Mouse (Mus musculus) forebrain, embryonic 14.5 days (tissue): ENCODE results near the gene Cabp7. TPM values are rescaled to one million over a fixed set of nuclear protein-coding genes. Genes with fewer than 3 reads are reported as not detected.
A peak's percentile ranks its signal among the peaks of the same experiment; 100 is the strongest.

Source experiments
- ATAC-seq: fragments of 200-750 bp; cut with Nextera tagmentation; 2 replicates; pipeline ENCODE4 v1.8.0; 2017; ENCODE audit warnings: mild to moderate bottlenecking, moderate library complexity
- DNase-seq: peaks from one replicate; pipeline ENCODE4 v3.0.0-alpha.2; 2015; ENCODE audit warnings: low spot score
- H3K27ac ChIP-seq: fragments of 300-500 bp; sonication (generic); 2 replicates; pipeline ENCODE4 v1.5.1; 2014; ENCODE audit warnings: low read depth, mild to moderate bottlenecking, control low read depth, low read length, moderate library complexity
- H3K27me3 ChIP-seq: fragments of 300-500 bp; sonication (generic); replicated peaks from 2 replicates; pipeline ENCODE4 v1.6.1; 2014; ENCODE audit warnings: low read length, control low read depth, mixed read lengths; ENCODE audit not compliant: control insufficient read depth, insufficient read depth
- H3K36me3 ChIP-seq: fragments of 300-500 bp; sonication (generic); 2 replicates; pipeline ENCODE4 v1.6.1; 2014; ENCODE audit warnings: low read length, control low read depth; ENCODE audit not compliant: control insufficient read depth, insufficient read depth
- H3K4me1 ChIP-seq: fragments of 300-500 bp; sonication (generic); 2 replicates; pipeline ENCODE4 v1.6.1; 2014; ENCODE audit warnings: antibody characterized with exemption, low read length, control low read depth; ENCODE audit not compliant: control insufficient read depth, insufficient read depth
- H3K4me2 ChIP-seq: fragments of 300-500 bp; sonication (generic); 2 replicates; pipeline ENCODE4 v1.6.1; 2014; ENCODE audit warnings: mild to moderate bottlenecking, control low read depth, low read length
- H3K4me3 ChIP-seq: fragments of 300-500 bp; sonication (generic); 2 replicates; pipeline ENCODE4 v1.5.1; 2014; ENCODE audit warnings: low read depth, low read length, control low read depth
- H3K9ac ChIP-seq: fragments of 300-500 bp; sonication (generic); 2 replicates; pipeline ENCODE4 v1.6.1; 2014; ENCODE audit warnings: mild to moderate bottlenecking, low read length, control low read depth, moderate library complexity
- H3K9me3 ChIP-seq: fragments of 300-500 bp; sonication (generic); replicated peaks from 2 replicates; pipeline ENCODE4 v1.6.1; 2016; ENCODE audit warnings: low read length, control low read depth, mixed read lengths; ENCODE audit not compliant: control insufficient read depth
- WGBS: fragments of 180-500 bp; shearing (Covaris S2); extraction: QIAGEN DNeasy Blood & Tissue Kit; methylation state at CpG from one replicate; pipeline ENCODE4 v1.1.7; 2014; 5-methylcytosine and 5-hydroxymethylcytosine counted together
- polyA plus RNA-seq: library from polyadenylated mRNA; unstranded; fragments of >200 nt; fragmentation: Nextera tagmentation; extraction: Ambion mirVana; gene quantifications from 2 replicates; pipeline ENCODE4 v1.2.1, GENCODE M21; 2014

Cabp7 gene
- polyA plus RNA-seq, 1 experiment from 2014 or later = 1.5 TPM

- H3K4me1 ChIP-seq = peaks cover 5% of the 10 kb centered on the region; the same call in 1 of the 2 replicates
- peak; percentile 44; the same call in 1 of the 2 replicates for ATAC-seq
- no peak for DNase-seq
- no peaks in the 10 kb centered on the region for H3K36me3 ChIP-seq
- 0 out of 2 replicates have a peak, but pooled peaks cover 2% of the 10 kb centered on the region for H3K27me3 ChIP-seq
- no peak overlapping the region for H3K27ac ChIP-seq
- no peaks in the 10 kb centered on the region for H3K9me3 ChIP-seq
- H3K9ac ChIP-seq = no peak overlapping the region
- WGBS = 73% methylated on average over 11 of the region's 11 CpGs
- no peak overlapping the region for H3K4me2 ChIP-seq
- H3K4me3 ChIP-seq = no peak overlapping the region
These were observed 10.6 kb upstream of the Cabp7 start for GRCm38 (mm10) chr11:4756984-4757788.

GRCm38 (mm10) chr11:4756460-4756859 lies 9.9 kb upstream of the Cabp7 start:
- Histone ChIP-seq H3K9ac (no peak overlapping the region), H3K4me1 (peaks cover 5% of the 10 kb centered on the region; the same call in 1 of the 2 replicates), H3K9me3 (no peaks in the 10 kb centered on the region), H3K27ac (no peak overlapping the region), H3K4me2 (no peak overlapping the region), H3K36me3 (no peaks in the 10 kb centered on the region), H3K4me3 (no peak overlapping the region), H3K27me3 (0 out of 2 replicates have a peak, but pooled peaks cover 2% of the 10 kb centered on the region)
- WGBS = 86% methylated on average over 9 of the region's 9 CpGs
- DNase-seq = no peak
- no peak for ATAC-seq

- DNase-seq (no peak), ATAC-seq (no peak)
- no peak overlapping the region for H3K4me2 ChIP-seq
- H3K4me3 ChIP-seq = no peak overlapping the region
- H3K9ac ChIP-seq = no peak overlapping the region
- WGBS = 83% methylated on average over 11 of the region's 11 CpGs
- H3K4me1 ChIP-seq = peaks cover 6% of the 10 kb centered on the region; the same call in 1 of the 2 replicates
- peaks cover 2% of the 10 kb centered on the region; the same call in 1 of the 2 replicates for H3K27me3 ChIP-seq
- H3K27ac ChIP-seq = no peak overlapping the region
- no peaks in the 10 kb centered on the region for H3K36me3 ChIP-seq
- H3K9me3 ChIP-seq = no peaks in the 10 kb centered on the region
These were observed 8.3 kb upstream of the Cabp7 start for GRCm38 (mm10) chr11:4754867-4755266.

GRCm38 (mm10) chr11:4754036-4754435 lies 7.5 kb upstream of the Cabp7 start:
- Histone ChIP-seq H3K4me3 (no peak overlapping the region), H3K4me1 (peaks cover 6% of the 10 kb centered on the region; the same call in 1 of the 2 replicates), H3K9me3 (no peaks in the 10 kb centered on the region), H3K27me3 (peaks cover 5% of the 10 kb centered on the region; the same call in 1 of the 2 replicates), H3K27ac (no peak overlapping the region), H3K36me3 (no peaks in the 10 kb centered on the region), H3K4me2 (no peak overlapping the region), H3K9ac (no peak overlapping the region)
- no peak for ATAC-seq
- no peak for DNase-seq
- WGBS = 92% methylated on average over 3 of the region's 3 CpGs

GRCm38 (mm10) chr11:4752836-4753235 lies 6.3 kb upstream of the Cabp7 start:
- no peak for ATAC-seq
- no peak overlapping the region for H3K4me2 ChIP-seq
- H3K9me3 ChIP-seq = no peaks in the 10 kb centered on the region
- WGBS = 6% methylated on average over 10 of the region's 10 CpGs
- no peak for DNase-seq
- H3K36me3 ChIP-seq = no peaks in the 10 kb centered on the region
- no peak overlapping the region for H3K9ac ChIP-seq
- H3K4me3 ChIP-seq = no peak overlapping the region
- peaks cover 16% of the 10 kb centered on the region for H3K27me3 ChIP-seq
- peaks cover 6% of the 10 kb centered on the region; the same call in 1 of the 2 replicates for H3K4me1 ChIP-seq
- no peak overlapping the region for H3K27ac ChIP-seq

GRCm38 (mm10) chr11:4750263-4750662 lies 3.7 kb upstream of the Cabp7 start:
- Histone ChIP-seq H3K4me3 (no peak overlapping the region), H3K27me3 (peaks cover 40% of the 10 kb centered on the region), H3K9me3 (no peaks in the 10 kb centered on the region), H3K4me2 (no peak overlapping the region), H3K27ac (no peak overlapping the region), H3K9ac (no peak overlapping the region), H3K4me1 (peaks cover 9% of the 10 kb centered on the region; the same call in 1 of the 2 replicates), H3K36me3 (no peaks in the 10 kb centered on the region)
- no peak for DNase-seq
- 10% methylated on average over 9 of the region's 9 CpGs for WGBS
- no peak for ATAC-seq

GRCm38 (mm10) chr11:4747285-4747684 lies 707 bp upstream of the Cabp7 start:
- peak overlapping the region; percentile 55 for H3K4me3 ChIP-seq
- H3K4me1 ChIP-seq = peaks cover 7% of the 10 kb centered on the region; the same call in 1 of the 2 replicates
- 3% methylated on average over 12 of the region's 12 CpGs for WGBS
- H3K9me3 ChIP-seq = no peaks in the 10 kb centered on the region
- no peak overlapping the region for H3K27ac ChIP-seq
- H3K4me2 ChIP-seq = peak overlapping the region; percentile 100
- DNase-seq = no peak
- H3K27me3 ChIP-seq = peaks cover 53% of the 10 kb centered on the region
- no peaks in the 10 kb centered on the region for H3K36me3 ChIP-seq
- peak; percentile 19; the same call in 1 of the 2 replicates for ATAC-seq
- peak overlapping the region; percentile 61; the same call in 1 of the 2 replicates for H3K9ac ChIP-seq

GRCm38 (mm10) chr11:4745969-4746368 lies 609 bp downstream of the Cabp7 start:
- under 1% methylated on average over 32 of the region's 39 CpGs for WGBS
- Histone ChIP-seq H3K27me3 (peaks cover 53% of the 10 kb centered on the region), H3K4me3 (peak overlapping the region; percentile 55), H3K27ac (no peak overlapping the region), H3K9ac (peak overlapping the region; percentile 61), H3K9me3 (no peaks in the 10 kb centered on the region), H3K4me1 (peaks cover 7% of the 10 kb centered on the region; the same call in 1 of the 2 replicates), H3K36me3 (no peaks in the 10 kb centered on the region), H3K4me2 (peak overlapping the region; percentile 100)
- ATAC-seq (peak; percentile 27), DNase-seq (no peak)

- ATAC-seq (no peak), DNase-seq (no peak)
- H3K27me3 ChIP-seq = peaks cover 53% of the 10 kb centered on the region
- H3K36me3 ChIP-seq = no peaks in the 10 kb centered on the region
- H3K4me1 ChIP-seq = peaks cover 4% of the 10 kb centered on the region; the same call in 1 of the 2 replicates
- H3K4me2 ChIP-seq = peak overlapping the region; percentile 100; the same call in 1 of the 2 replicates
- 63% methylated on average over 6 of the region's 6 CpGs for WGBS
- H3K27ac ChIP-seq = no peak overlapping the region
- H3K9me3 ChIP-seq = no peaks in the 10 kb centered on the region
- no peak overlapping the region for H3K4me3 ChIP-seq
- no peak overlapping the region for H3K9ac ChIP-seq
These were observed 1.9 kb downstream of the Cabp7 start for GRCm38 (mm10) chr11:4744691-4745090.
